Mouse (Mus musculus) layer of hippocampus, postnatal 36 days (tissue): ENCODE measurements around the gene Socs4. TPM values are rescaled to one million over a fixed set of nuclear protein-coding genes. Genes with fewer than 3 reads are reported as not detected.
A peak's percentile ranks its signal among the peaks of the same experiment; 100 is the strongest.

Source experiments
- DNase-seq, 2 experiments: peaks; one replicate each; pipeline ENCODE4 v3.0.0; 2022
- total RNA-seq, 2 experiments: library from RNA; stranded (reverse); gene quantifications; 2 replicates each; pipeline ENCODE4 v1.2.3; 2021

Socs4 gene
- 10 to 100 TPM; 12.5 to 14.7 TPM for total RNA-seq

- DNase-seq, result peak; percentile 91 to 93
These were observed at the start of gene Socs4, which contains the start of gene Wdhd1 for GRCm38 (mm10) chr14:47276637-47277393. TSS of gene Socs4 (plus strand) at chr14:47276931. TSS of gene Wdhd1 (minus strand) at chr14:47276857.

- no peak for DNase-seq
These were observed 46.8 kb upstream of the Socs4 start for GRCm38 (mm10) chr14:47229796-47230376.

- no peak for DNase-seq
These were observed 43.1 kb upstream of the Socs4 start for GRCm38 (mm10) chr14:47233602-47234001.

- DNase-seq, result no peak
These were observed 42.7 kb upstream of the Socs4 start for GRCm38 (mm10) chr14:47234032-47234431.

- no peak for DNase-seq
These were observed 42.0 kb upstream of the Socs4 start for GRCm38 (mm10) chr14:47234526-47235250.

- DNase-seq, result no peak
These were observed 40.2 kb upstream of the Socs4 start for GRCm38 (mm10) chr14:47236491-47236890.

GRCm38 (mm10) chr14:47237286-47237685 lies 39.4 kb upstream of the Socs4 start:
- no peak for DNase-seq

- no peak for DNase-seq
These were observed 36.1 kb upstream of the Socs4 start for GRCm38 (mm10) chr14:47240600-47240999.

- DNase-seq, result no peak
These were observed 35.7 kb upstream of the Socs4 start for GRCm38 (mm10) chr14:47241046-47241445.

- DNase-seq, result no peak
These were observed 34.0 kb upstream of the Socs4 start for GRCm38 (mm10) chr14:47242753-47243152.

- DNase-seq, result no peak
These were observed 26.9 kb upstream of the Socs4 start for GRCm38 (mm10) chr14:47249839-47250238.

- DNase-seq, result peak in 1 of 2 experiments; percentile 29
These were observed 11.9 kb upstream of the Socs4 start for GRCm38 (mm10) chr14:47264866-47265265.

GRCm38 (mm10) chr14:47265829-47266228 lies 10.9 kb upstream of the Socs4 start:
- DNase-seq, result peak in 1 of 2 experiments; percentile 22

- DNase-seq, result no peak
These were observed 7.7 kb upstream of the Socs4 start for GRCm38 (mm10) chr14:47269056-47269455.

GRCm38 (mm10) chr14:47269706-47270105 lies 7.0 kb upstream of the Socs4 start:
- no peak for DNase-seq

- DNase-seq, result no peak
These were observed 3.0 kb upstream of the Socs4 start for GRCm38 (mm10) chr14:47273751-47274150.

- no peak for DNase-seq
These were observed 1.3 kb upstream of the Socs4 start for GRCm38 (mm10) chr14:47275417-47275816.

- no peak for DNase-seq
These were observed 611 bp upstream of the Socs4 start for GRCm38 (mm10) chr14:47276036-47276603.

GRCm38 (mm10) chr14:47279058-47279457 lies 2.3 kb downstream of the Socs4 start:
- no peak for DNase-seq

GRCm38 (mm10) chr14:47281535-47281934 lies 4.8 kb downstream of the Socs4 start:
- DNase-seq, result no peak

GRCm38 (mm10) chr14:47283568-47283967 lies 6.8 kb downstream of the Socs4 start:
- no peak for DNase-seq

GRCm38 (mm10) chr14:47285271-47285670 lies 8.5 kb downstream of the Socs4 start:
- no peak for DNase-seq

GRCm38 (mm10) chr14:47286215-47286614 lies 9.5 kb downstream of the Socs4 start:
- DNase-seq, result no peak
